Mouse (Mus musculus) retina, postnatal 1 day (tissue): ENCODE results near the gene Pcca.
"Not testable (repeated sequence)": the region's sequence is repeated elsewhere in the genome, so short reads cannot be mapped to it uniquely, and the experiment has no call there.

Experiments used
- DNase-seq: peaks from one replicate; pipeline ENCODE4 v3.0.0-alpha.2; 2012

Pcca gene

DNA sequence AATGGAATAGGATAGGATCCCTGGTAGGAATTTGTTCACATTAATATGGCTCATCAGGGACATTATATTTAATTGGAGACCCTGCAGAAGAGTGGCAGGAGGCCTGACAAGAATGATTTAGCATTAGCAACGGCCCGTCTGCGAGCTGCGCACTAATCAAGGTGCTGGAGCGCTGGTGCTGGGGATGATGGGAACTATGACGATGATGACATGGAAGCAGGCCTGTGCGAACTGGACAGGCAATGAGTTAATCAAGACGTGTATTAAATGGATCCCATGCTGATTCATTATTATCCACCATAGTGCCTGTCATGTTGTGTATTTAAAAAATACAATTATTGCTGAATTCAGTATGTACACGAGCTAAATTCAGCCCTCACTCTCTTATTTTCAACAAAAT lies 36.7 kb downstream of the Pcca start:
- no peak for DNase-seq

DNA sequence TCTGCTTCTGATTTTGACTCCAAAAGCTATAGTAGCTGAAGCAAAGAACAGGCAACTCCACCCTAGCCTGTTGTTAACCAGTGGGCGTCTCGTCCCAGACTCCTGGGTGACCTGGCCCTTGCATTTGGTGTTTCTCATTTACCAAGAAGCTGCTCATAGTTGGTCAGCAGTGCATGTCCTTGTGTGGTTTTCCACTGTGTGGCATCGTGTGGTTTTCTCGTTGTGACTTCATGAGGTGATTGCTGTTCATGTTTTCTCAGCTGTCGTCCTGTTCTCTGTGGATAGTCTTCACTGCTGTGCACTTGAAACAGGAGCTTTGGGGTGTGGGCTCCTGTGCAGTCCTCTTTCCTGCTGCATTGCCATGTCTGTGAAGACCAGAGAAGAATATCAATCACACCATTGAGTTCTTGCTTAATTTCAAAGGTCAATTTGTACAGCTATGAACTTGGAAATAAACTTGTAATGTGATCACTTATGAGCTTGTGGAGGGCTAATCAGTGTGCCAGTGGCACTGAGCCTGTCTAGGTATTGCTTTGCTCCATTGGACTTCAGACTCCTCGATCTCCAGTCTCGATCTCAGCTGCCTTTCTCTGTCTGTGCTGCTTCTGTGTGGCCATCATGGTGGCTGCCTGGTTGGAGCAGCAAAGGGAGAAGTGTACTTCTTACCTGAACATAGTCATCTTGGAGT lies 40.1 kb downstream of the Pcca start:
- no peak for DNase-seq

DNA sequence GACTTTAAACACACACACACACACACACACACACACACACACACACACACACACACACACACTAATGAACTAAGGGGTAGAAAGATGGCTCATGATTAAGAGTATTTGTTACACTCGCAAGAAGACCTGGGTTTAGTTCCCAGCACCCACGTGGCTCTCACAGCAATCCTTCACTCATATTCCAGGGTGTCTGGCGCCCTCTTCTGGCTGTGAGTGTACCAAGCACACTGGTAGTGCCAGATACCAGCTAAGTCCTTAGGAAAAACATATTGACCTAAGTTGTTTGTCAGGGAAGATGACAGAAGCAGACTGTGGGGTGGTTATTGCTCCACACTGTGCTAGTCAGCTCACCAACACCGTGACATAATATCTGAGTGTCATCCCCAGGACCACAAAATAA lies 43.7 kb downstream of the Pcca start:
- DNase-seq, result no peak

DNA sequence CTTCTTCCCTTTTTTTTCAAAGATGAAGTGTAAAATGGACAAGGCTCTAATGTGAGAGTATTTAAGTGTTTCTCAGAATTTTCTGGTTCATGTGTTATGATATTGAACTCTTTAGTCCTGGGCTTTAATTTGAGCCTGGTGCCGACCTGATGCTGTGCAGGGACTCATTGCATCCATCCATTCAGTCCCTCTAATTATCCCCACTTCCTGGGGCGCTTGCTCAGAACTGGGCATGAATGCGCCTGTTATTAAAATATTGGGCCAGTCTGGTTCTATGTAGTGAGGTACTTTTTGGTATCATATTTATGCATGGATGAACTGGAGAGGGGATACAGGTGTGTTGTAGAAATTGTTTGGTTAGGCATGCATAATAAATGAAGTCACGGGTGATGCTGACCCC lies 47.9 kb downstream of the Pcca start:
- DNase-seq, result peak; percentile 42

DNA sequence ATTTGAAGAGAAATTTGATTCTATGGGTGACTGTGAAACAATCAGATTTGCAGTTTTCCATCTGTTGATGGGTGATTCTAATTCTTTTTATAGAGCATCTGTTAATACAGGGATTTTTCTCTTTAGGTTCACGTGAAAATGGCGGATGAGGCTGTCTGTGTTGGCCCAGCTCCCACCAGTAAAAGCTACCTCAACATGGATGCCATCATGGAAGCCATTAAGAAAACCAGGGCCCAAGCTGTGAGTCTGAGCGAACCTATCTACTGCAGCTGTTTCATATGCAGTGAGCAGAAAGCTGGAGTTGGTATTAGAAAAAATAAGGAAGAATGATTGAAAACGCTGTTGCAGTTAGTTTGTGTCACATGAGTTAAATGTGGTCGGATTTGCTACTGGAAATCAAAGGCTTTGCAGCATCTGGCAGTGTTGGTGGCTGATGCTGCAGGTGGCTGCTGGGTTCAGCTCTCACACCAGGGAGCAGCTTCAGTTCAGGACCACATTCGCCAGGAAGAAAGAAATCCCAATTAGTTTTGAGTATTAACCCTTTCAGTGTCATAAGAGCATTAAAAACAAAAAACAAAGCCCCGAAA lies 48.5 kb downstream of the Pcca start:
- DNase-seq, result peak; percentile 46

DNA sequence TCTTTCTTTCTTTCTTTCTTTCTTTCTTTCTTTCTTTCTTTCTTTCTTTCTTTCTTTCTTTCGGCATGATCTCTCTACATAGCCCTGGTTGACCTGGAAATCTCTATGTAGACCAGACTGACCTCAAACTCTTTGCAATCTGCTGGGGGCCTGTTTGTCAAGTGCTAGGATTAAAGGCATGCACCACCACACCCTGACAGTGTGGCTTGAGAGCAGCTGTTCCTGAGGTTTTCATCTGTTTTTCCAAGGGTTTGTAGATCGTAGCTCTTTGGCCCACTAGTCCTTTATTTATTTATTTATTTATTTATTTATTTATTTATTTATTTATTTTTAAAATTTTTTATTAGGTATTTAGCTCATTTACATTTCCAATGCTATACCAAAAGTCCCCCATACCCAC lies 50.0 kb downstream of the Pcca start:
- not testable (repeated sequence) for DNase-seq

DNA sequence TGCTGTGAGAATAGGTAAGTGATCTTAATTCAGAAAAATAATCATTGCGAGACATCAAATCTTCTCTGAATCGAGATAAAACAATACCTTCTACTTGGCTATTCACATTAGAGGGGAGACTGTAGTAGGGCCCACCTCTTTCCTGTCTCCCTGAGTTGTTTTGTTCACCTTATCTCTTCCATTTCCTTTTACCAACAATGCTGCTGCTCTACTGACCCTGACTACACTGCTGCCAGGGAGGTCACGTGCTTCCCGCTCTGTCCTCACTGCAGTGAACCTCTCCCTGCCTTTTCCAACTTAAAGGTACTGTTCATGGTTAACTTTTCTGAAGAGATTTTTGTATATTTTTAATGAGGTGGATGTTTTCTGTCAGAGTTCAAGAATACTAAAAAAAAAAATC lies 52.8 kb downstream of the Pcca start:
- DNase-seq, result no peak

DNA sequence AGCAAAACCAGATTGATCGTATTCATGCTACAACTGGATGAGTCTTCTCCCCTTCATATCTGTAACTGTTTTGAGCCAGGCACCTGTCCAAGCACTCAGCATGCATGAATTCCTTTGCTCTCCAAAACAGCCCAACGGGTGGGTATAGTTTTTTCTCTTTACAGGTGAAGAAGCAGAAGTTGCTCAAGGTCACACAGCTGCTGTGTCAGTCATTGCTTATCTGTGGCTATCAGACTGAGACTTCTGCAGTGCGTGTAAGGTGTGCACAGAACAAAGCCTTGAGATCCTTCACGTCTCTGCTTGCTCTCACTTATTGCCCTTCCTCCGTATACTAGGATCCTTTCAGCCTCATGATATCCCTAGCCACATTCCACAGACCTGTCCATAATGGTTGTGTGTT lies 63.4 kb downstream of the Pcca start:
- DNase-seq, result no peak

DNA sequence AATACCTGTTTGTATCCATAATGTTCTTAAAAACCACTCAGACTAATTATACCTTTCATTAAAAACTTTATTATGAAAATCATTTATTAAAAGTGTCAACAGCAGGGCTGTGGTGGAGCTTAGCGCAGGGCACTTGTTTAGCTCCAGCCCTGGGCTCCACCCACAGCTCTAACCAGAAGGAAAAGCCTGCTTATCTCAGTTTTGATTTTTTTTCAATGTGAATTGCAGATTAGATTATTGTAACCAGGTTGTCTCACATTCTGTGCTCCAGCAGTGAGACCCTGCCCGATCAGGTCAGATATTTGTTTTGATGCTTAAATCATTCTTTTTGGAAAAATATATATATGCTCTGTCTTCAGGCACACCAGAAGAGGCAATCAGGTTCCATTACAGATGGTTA lies 64.7 kb downstream of the Pcca start:
- no peak for DNase-seq

DNA sequence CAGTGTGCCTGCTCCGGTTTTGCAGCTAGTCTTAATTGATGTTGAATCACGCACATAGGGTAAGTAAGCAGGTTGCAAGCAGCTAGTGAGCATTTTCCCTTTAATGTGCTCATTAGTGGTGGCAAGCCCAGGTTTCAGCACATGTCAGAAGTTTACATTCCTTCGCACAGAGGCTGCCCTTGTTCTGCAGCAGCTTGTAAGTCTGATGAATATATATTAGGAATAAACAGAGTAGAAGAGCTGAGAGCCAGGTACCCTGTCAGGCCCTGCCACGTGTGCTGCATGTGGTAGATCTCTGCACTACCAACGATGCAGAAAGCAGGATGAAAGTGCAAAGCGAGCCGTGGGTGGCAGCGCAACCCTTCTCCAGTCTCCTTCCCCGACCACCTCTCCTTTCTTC lies 65.7 kb downstream of the Pcca start:
- peak; percentile 16 for DNase-seq

DNA sequence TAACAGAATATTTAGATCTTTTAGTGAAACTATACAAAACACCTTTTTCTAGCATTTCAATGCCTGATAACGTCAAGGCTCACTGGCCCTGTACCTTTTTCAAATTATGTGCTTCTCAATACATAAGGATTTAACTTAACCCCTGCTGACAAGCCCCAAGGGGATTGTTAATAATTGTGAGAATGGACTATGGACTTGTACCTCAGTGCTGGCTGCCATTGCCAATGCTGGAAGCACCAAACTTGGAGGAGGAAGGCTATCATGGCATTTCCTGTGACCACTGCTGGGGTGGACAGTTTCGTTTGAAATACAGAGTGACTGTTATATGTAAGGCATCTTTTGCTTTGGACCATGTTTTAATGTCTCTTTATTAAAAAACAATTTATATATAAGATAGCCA lies 68.6 kb downstream of the Pcca start:
- no peak for DNase-seq

DNA sequence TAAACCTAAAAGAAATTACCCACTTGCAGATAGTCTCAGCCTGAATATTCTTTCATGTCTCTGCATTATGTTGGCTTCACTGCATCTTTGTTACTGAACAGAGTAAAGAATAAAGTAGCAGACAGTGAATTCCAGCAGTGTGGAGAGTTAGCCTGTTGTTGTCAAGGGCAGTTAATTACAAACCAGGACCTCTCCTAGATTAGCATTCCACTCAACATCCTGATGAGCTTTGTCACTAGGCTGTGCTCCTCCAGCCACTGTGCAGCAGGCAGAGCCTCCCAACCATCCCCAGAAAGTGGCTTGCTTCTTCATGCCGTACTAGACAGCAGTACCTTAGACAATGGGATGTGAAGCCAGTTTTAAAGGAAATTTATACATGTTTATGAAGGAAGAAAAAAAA lies 72.4 kb downstream of the Pcca start:
- peak; percentile 77 for DNase-seq

DNA sequence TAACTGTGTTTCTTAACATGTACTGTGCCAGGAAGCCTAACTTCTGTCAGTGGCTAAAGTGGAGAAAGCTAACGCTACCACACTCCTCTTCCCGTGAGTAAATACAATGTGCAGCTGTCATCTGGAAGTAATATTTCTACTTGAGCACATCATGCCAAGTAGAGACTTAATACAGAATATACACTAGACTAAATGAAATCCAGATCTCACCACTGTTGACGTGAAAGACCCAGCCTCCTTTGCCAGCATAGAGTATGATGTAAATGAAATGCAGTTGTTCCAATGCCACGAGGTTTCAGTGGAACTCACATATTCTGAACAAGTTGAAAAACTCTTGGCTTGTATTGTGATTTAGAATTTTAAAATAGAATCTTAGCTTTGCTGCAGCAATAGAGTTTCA lies 73.3 kb downstream of the Pcca start:
- no peak for DNase-seq

DNA sequence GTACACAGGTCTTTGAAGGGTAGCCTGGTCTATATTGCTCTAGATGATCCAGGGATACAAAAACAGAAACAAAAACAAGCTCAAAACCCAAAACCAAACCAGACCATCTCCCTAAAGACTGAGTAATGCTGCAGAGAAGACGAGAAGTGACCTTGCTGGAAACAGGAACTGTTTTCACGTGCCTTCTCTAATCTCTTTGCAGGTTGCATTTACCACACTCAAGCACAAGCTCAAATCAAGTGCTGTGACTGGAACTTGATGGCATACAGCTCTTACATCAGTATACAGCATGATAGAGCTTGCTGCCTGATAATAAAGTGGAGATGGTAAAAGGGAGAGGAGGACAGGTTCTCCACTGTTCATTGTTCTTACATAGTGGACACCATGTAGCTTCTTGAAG lies 74.2 kb downstream of the Pcca start:
- no peak for DNase-seq

DNA sequence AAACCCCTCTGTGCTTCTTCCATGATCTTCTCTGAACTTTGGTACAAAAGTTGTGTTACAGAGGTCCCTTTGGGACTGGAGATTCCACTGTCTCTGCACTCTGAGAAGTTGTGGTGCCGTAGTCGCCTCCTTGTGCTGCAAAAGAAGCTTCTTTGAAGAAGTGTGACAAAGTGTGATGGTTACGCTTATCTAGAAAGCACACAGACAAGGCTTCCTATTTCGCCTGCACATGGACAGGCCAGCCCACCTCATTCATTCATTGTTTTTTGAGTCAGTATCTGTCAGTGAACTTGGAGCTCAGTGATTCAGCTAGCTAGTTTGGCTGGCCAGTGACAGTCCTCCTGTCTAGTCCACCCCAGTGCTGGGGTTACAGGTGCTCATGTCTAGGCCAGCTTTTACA lies 76.9 kb downstream of the Pcca start:
- DNase-seq, result no peak

DNA sequence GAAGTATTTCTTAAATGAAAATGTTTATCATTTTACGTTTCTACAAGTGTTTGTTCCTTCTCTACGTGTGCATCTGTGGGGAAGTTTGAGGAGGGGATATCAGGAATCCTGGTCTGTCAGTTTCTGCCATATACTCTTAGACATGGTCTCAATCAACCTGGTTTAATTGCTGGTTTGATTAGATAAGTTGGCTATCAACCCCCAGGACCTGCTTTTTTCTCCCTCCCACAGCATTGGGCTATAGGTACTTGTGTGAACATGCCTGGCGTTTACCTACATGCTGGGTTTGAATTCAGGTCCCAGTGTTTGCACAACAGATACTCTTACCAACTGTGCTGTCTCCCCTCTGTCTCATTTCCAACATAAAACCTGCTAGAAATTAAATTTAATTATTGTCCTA lies 78.2 kb downstream of the Pcca start:
- DNase-seq, result no peak

DNA sequence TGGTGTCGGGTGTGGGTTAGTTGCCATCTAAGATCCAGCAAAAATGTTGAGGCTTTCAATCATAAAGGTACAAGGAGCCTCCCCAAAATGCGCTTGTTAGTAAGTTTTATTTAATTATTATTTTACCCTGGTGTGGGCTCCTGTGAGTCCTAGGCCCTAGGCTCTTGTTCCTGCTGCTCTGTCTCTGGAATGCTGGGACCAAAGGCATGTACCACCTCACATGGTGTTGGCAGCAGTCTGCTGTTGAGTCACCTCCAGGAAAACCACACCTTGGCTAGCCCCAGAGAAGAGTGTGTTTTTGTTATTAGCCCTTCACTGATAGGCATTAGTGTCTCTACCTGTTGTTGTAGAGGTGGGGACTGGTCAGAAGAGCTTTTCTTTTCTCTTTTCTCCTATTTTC lies 83.5 kb downstream of the Pcca start:
- DNase-seq, result no peak

DNA sequence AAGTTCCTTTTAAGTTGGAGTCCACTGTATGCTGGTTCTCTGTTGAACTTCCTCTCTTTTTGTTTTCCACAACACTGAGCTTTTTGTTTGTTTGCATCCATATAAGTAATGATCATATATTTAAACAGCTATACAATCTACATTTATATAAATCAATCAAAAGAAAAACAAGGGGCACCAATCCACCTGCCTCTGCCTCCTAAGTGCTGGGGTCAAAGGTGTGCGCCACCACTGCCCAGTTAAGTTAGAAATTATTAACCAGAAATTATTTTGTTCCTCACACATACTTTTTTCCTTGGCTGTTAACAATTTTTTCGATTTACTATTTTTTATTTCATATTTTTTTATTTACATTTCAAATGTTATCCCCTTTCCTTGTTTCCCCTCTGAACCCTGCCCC lies 99.3 kb downstream of the Pcca start:
- DNase-seq, result no peak

DNA sequence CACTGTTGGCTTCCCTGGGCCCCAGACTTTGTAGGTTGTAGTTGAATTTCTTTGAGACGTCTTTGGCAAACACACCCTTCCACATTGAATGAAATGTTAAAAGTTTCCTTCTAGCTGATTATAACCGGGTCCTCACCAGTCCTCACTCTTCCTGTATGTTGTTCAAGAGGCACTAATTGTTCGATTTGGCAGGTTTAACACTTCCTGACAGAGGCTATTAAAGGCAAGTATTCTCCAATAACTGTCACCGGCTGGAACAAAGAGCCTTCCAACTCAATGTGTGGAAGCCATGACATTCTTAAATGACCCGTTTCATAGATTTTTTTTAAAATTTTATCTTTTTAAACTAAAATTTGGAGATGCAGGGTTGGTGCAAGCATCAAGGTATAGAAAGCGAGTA lies 102.5 kb downstream of the Pcca start:
- DNase-seq, result peak; percentile 10

DNA sequence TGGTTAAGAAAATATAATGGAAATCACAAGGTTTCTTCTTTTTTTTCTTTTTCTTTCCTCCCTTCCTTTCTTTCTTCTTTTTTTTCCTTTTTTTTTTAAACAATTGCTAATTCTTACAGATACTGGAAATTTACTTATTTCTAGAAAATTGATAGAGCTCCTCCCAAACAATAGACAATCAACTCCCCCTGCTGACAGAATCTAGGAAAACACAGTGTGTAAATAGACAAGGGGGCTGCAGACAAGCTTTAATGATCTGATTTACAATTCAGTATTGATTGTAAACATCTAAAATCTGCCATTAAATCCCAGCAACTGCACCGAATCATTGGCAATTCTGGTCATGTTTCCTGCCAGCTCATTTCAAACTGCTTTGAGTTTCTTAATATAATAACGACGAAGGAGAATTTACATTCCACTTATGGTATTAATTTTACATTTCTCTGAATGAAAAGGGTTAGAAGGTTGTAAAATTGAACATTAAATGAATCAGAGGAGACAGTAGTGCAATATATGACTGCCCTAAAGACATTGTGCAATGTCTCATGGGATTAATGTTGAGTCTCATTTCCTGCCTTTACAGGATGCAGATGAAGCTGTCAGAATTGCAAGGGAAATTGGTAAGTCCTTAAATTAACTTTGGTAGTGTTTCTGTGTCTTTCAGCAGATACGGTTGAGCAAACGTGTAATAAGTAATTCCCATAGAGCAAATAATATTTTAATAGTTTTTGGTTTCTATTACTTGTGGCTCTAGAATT lies 103.9 kb downstream of the Pcca start:
- peak; percentile 29 for DNase-seq

DNA sequence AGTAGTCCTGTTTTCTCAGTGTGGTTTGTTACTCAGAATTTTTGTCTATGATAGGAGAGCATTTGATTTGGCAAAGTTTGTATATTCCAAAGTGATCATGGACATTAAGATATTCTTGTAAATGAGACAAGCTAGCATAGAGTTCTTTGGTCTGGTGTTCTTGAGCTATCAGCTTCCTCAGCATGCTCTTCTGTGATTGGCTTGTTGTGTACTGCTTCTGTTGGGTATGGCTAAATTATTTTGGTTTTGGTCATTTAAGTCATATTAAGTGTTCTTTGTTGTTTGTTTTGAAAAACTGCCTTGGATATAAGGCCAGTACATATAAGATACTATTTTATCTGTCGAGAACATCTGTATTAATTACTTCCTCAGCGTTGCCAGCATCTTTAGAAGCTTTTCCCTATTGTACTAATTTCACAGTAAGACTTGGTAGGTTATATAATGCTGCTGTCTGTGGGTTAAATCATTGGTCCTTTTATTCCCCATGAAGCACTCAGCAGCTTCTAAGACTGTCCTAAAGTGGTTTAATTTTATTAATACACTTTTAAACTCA lies 105.1 kb downstream of the Pcca start:
- DNase-seq, result no peak

DNA sequence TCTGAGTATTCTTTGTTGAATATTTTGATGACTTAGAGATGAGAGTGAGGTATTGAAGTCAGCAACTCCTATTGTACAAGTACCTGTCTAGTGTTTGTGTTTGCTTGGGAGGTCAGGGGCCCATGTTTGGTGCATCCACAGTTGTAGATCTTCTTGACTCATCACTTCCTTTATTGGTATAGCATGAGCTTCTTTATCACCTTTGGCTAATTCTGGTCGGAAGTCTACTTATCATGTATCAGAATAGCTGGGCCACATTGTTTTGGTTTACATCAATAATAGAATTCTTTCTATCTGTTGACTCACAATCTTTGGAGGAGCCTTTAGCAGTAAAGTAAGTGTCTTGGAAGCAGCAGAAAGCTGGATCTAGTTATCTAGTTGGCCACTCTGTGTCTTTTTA lies 108.3 kb downstream of the Pcca start:
- no peak for DNase-seq

DNA sequence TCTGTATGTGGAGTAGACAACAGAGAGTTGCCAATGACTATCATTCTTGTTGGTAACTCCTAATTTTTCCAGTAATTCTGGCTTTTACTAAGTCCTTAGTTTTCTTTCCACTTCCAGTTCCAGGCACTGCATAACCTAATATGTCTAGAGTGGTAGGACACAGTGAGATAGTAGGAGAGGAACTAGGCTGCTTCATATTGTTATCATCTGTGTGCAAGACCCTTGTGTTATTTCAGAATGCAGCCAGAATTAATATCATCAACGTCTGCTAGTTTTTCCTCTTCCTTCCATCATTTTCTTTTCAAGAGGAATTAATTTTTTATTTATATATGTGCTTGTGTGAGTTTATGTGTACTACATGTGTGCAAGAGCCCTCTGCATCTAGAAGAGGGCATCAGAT lies 114.1 kb downstream of the Pcca start:
- no peak for DNase-seq

DNA sequence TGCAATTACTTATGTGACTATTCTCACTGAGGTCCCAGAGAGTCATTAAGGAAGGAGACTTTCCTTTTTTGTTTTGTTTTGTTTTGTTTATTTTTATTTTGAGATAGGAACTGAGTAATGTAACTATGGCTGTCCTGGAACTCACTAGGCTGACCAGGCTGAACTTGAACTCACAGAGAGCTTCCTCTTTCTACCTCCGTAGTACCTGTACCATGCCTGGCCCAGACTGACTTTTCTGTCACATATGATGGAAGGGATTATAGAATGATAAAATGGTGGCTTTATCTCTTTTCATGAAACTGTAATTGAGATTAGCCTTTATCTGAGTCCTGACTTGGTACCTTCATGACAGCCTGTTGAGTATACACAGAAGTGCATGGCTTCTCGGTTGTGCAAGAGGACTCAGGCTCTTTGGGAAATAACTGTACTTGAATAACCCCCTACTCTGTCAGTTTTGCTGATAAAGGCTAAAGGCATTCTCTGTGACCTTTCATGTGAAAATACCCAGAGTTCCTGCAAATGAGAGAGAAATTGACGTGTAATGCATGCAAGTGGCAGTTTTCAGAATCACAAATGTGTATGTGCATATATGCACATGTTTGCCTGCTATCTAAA lies 115.3 kb downstream of the Pcca start:
- no peak for DNase-seq
